Mouse (Mus musculus) limb, embryonic 14.5 days (tissue): ENCODE measurements around the gene Zfp629. TPM values are rescaled to one million over a fixed set of nuclear protein-coding genes. Genes with fewer than 3 reads are reported as not detected.

Experiments
- ATAC-seq: fragments of 200-750 bp; cut with Nextera tagmentation; 2 replicates; pipeline ENCODE4 v1.8.0; 2017; ENCODE audit warnings: low read depth, moderate number of reproducible peaks, moderate TSS enrichment; ENCODE audit not compliant: low FRiP score
- DNase-seq: peaks from one replicate; pipeline ENCODE4 v3.0.0-alpha.2; 2015; ENCODE audit warnings: low spot score
- H3K27ac ChIP-seq: fragments of 300-500 bp; sonication (generic); replicated peaks from 2 replicates; pipeline ENCODE4 v1.5.1; 2014; ENCODE audit warnings: low read depth, mild to moderate bottlenecking, low read length, moderate library complexity, mixed read lengths
- H3K27me3 ChIP-seq: fragments of 300-500 bp; sonication (generic); 2 replicates; pipeline ENCODE4 v1.6.1; 2014; ENCODE audit warnings: low read length, mixed read lengths; ENCODE audit not compliant: control insufficient read depth, insufficient read depth
- H3K36me3 ChIP-seq: fragments of 300-500 bp; sonication (generic); 2 replicates; pipeline ENCODE4 v1.6.1; 2014; ENCODE audit warnings: mild to moderate bottlenecking, low read length, moderate library complexity, mixed read lengths; ENCODE audit not compliant: control insufficient read depth, insufficient read depth
- H3K4me1 ChIP-seq: fragments of 300-500 bp; sonication (generic); 2 replicates; pipeline ENCODE4 v1.6.1; 2014; ENCODE audit warnings: antibody characterized with exemption, low read length, mixed read lengths; ENCODE audit not compliant: control insufficient read depth, insufficient read depth
- H3K4me2 ChIP-seq: fragments of 300-500 bp; sonication (generic); replicated peaks from 2 replicates; pipeline ENCODE4 v1.6.1; 2014; ENCODE audit warnings: low read depth, mild to moderate bottlenecking, low read length, moderate library complexity; ENCODE audit not compliant: severe bottlenecking
- H3K4me3 ChIP-seq: fragments of 300-500 bp; sonication (generic); replicated peaks from 2 replicates; pipeline ENCODE4 v1.5.1; 2014; ENCODE audit warnings: low read length
- H3K9ac ChIP-seq: fragments of 300-500 bp; sonication (generic); 2 replicates; pipeline ENCODE4 v1.6.1; 2014; ENCODE audit warnings: mild to moderate bottlenecking, low read depth, low read length, moderate library complexity; ENCODE audit not compliant: severe bottlenecking
- H3K9me3 ChIP-seq: fragments of 300-500 bp; sonication (generic); 2 replicates; pipeline ENCODE4 v1.6.1; 2016; ENCODE audit warnings: low read length; ENCODE audit not compliant: control insufficient read depth
- POLR2A ChIP-seq: fragments of 200-500 bp; IDR thresholded peaks from 2 replicates; pipeline ENCODE4 v1.8.0; 2012; ENCODE audit warnings: inconsistent platforms, mild to moderate bottlenecking, moderate library complexity, borderline replicate concordance; ENCODE audit not compliant: insufficient read depth, insufficient read length; ENCODE audit errors: extremely low read depth
- WGBS: fragments of 180-500 bp; shearing (Covaris S2); extraction: QIAGEN DNeasy Blood & Tissue Kit; methylation state at CpG from one replicate; pipeline ENCODE4 v1.1.7; 2014; 5-methylcytosine and 5-hydroxymethylcytosine counted together
- polyA plus RNA-seq, 2 experiments: library from polyadenylated mRNA; depleted of rRNA in 1 of 2; stranded (reverse) in 1 of 2; unstranded in 1 of 2; fragments of >200 nt; fragmentation: Nextera tagmentation in 1 of 2; extraction: Ambion mirVana in 1 of 2; gene quantifications; 2 replicates each; pipeline versions ENCODE4 v1.2.1 to v1.2.3; 2012 to 2014

The Zfp629 gene
- polyA plus RNA-seq, 2 experiments, result 13.9 to 23.8 TPM

DNA sequence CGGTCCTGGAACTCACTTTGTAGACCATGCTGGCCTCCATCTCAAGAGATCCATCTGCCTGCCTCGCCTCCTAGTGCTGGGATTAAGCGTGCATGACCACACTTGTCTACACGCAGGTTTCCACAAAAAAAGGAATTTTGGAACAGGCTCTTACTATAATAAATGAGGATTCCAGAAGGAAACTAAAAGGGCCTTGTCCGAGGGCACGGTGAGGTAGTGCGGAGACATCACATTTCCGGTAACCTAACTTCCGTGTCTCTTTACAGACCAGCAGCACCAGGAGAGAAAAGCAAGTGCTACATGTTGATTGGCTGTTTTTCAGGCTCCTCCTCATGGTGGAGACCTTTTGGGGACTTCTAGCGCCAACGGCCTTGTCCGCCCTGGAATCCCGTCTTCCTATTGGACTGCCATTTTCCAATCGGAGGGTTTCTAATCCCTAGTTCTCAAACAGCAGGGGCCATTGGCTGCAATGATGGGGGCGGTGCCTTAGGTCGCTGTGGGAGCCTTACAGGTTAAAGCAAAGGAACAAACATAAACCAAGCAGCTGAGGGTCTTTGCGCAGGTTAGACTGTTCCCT lies 42.6 kb downstream of the Zfp629 start, which contains the start of gene Phkg2:
TSS of gene Phkg2 (plus strand) at position 446 of the 577 bp plus-strand sequence.
- TF ChIP-seq POLR2A, result no peak
- Histone ChIP-seq H3K27me3 (no peaks in the 10 kb centered on the region), H3K36me3 (peaks cover 26% of the 10 kb centered on the region), H3K4me1 (peaks cover 18% of the 10 kb centered on the region), H3K4me3 (peak within 1 kb of the TSS; percentile 72), H3K9me3 (no peaks in the 10 kb centered on the region), H3K9ac (peak within 1 kb of the TSS; percentile 78), H3K27ac (peak within 1 kb of the TSS; percentile 79), H3K4me2 (peak within 1 kb of the TSS; percentile 89)
- DNase-seq, result peak; percentile 99
- ATAC-seq, result peak; percentile 98
- under 1% methylated on average over 17 of the region's 17 CpGs for WGBS

DNA sequence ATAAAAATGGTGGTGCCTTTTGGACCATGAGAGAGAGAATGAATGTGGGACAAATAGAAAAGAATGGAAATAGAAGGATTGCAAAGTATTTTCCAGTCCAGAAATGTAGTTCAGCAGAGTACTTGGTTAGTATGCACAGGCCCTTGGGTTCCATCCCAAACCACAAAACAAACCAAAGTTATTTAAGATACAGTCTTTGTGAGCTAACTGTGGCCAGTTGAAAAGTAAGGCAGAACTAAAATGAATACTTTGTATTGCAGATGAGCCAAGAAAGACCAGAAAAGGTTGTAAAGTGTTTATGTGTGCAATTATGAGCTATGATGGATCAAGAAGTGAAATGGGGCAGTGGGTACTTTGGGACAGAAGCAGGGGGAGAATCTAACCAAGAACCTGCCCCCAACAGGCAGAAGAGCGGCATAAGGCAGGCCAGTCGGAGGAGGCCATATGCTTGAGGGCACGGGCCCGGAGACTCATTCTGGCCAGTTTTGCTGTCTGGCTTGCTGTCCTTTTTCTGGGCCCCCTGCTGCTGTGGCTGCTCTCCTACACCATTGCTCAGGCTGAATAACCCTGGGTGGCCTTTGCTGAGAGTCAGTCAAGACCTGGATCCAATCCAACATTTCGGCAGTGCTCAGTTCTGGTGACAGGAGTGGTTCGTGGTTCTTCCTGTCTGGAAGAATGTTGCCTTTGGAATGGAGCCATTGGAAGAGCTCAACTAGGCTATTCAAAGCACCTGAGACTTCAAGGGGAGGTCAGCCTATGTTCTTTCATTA lies 51.0 kb downstream of the Zfp629 start:
- WGBS, result 74% methylated on average over 6 of the region's 6 CpGs
- no peak overlapping the region for H3K9ac ChIP-seq
- H3K27me3 ChIP-seq, result no peaks in the 10 kb centered on the region
- TF ChIP-seq POLR2A, result no peak
- H3K27ac ChIP-seq, result no peak overlapping the region
- DNase-seq (peak; percentile 17), ATAC-seq (no peak)
- no peaks in the 10 kb centered on the region for H3K4me1 ChIP-seq
- H3K9me3 ChIP-seq, result no peaks in the 10 kb centered on the region
- H3K4me2 ChIP-seq, result no peak overlapping the region
- H3K4me3 ChIP-seq, result no peak overlapping the region
- peaks cover 65% of the 10 kb centered on the region for H3K36me3 ChIP-seq

DNA sequence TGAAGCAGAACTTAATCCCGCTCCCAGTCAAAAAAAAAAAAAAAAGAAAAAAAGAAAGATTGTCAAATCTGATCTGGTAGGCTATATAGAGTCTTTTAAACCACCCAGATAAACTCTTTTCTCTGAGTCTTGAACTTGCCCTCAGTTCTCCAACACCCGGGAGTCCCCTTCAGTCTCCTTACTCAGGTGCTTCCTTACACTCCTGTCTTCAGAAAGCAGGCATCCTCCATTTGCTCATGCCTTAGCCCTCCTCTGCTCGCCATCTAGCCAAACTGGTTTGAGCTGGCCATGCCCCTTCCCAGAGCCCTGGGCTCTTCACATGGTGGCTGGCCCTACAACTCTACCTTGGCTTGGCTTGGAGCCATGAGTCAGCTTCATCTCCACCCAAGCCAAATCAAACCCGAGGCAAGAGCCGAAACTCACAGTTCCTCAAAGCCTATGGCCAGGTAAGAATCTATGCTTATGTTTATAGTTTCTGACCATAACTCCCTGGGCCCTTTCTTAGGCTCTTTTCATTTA lies 54.2 kb downstream of the Zfp629 start, which contains the start of gene Tmem265:
TSS of gene Tmem265 (plus strand) at position 51 of the 519 bp plus-strand sequence.
- H3K9ac ChIP-seq, result no peak within 1 kb of the TSS
- no peak within 1 kb of the TSS for H3K27ac ChIP-seq
- no peaks in the 10 kb centered on the region for H3K4me1 ChIP-seq
- H3K27me3 ChIP-seq, result no peaks in the 10 kb centered on the region
- H3K9me3 ChIP-seq, result no peaks in the 10 kb centered on the region
- TF ChIP-seq POLR2A, result no peak
- H3K4me3 ChIP-seq, result no peak within 1 kb of the TSS
- H3K36me3 ChIP-seq, result peaks cover 76% of the 10 kb centered on the region
- ATAC-seq (no peak), DNase-seq (no peak)
- no peak within 1 kb of the TSS for H3K4me2 ChIP-seq
- 93% methylated on average over 5 of the region's 5 CpGs for whole genome bisulfite sequencing

DNA sequence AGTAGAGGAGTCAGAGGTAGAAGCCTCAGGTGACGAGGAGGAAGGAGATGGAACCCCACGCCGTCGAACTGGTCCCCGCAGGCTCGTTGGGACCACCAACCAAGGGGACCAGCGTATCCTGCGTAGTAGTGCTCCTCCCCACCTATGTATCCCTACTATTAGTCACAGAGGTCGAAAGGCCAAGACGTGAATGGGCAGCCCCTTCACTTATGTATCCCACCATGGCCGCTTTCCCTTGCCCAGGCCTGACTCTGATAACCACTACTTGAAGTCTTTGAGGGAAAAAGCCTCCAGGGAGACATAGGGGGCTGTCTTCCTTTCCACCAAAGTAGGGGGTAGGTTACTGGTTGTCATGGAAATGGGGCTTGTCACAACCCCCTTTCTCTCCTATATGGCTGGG lies 55.0 kb downstream of the Zfp629 start:
- Histone ChIP-seq H3K4me1 (no peaks in the 10 kb centered on the region), H3K27me3 (no peaks in the 10 kb centered on the region), H3K4me2 (no peak overlapping the region), H3K27ac (no peak overlapping the region), H3K9me3 (no peaks in the 10 kb centered on the region), H3K36me3 (peaks cover 76% of the 10 kb centered on the region), H3K4me3 (no peak overlapping the region), H3K9ac (no peak overlapping the region)
- WGBS, result 95% methylated on average over 11 of the region's 11 CpGs
- ATAC-seq (no peak), DNase-seq (no peak)
- TF ChIP-seq POLR2A, result no peak

Other genes with a start within 250 kb of the Zfp629 start
- gene Zfp747, start 239.7 kb downstream of the Zfp629 start, polyA plus RNA-seq (2012; rRNA removed), result 7.3 and 8.0 TPM in 2 replicates
- 7.0 and 7.2 TPM in 2 replicates for gene Zfp747, start 239.7 kb downstream of the Zfp629 start, polyA plus RNA-seq (2014; fragmentation: Nextera tagmentation; extraction: Ambion mirVana)
- 3.5 and 3.9 TPM in 2 replicates for gene 9130019O22Rik, start 228.6 kb downstream of the Zfp629 start, polyA plus RNA-seq (2012; rRNA removed)
- gene 9130019O22Rik, start 228.6 kb downstream of the Zfp629 start, polyA plus RNA-seq (2014; fragmentation: Nextera tagmentation; extraction: Ambion mirVana), result 4.5 and 6.4 TPM in 2 replicates
- 8.8 and 11.6 TPM in 2 replicates for gene E430018J23Rik, start 222.2 kb downstream of the Zfp629 start, polyA plus RNA-seq (2012; rRNA removed)
- gene E430018J23Rik, start 222.2 kb downstream of the Zfp629 start, polyA plus RNA-seq (2014; fragmentation: Nextera tagmentation; extraction: Ambion mirVana), result 7.3 and 10.1 TPM in 2 replicates
- 7.8 and 8.8 TPM in 2 replicates for gene Zfp764, start 209.0 kb downstream of the Zfp629 start, polyA plus RNA-seq (2012; rRNA removed)
- gene Zfp764, start 209.0 kb downstream of the Zfp629 start, polyA plus RNA-seq (2014; fragmentation: Nextera tagmentation; extraction: Ambion mirVana), result 8.4 and 9.1 TPM in 2 replicates
- 18.6 and 24.8 TPM in 2 replicates for gene Zfp688, start 193.7 kb downstream of the Zfp629 start, polyA plus RNA-seq (2012; rRNA removed)
- gene Zfp688, start 193.7 kb downstream of the Zfp629 start, polyA plus RNA-seq (2014; fragmentation: Nextera tagmentation; extraction: Ambion mirVana), result 24.3 and 25.2 TPM in 2 replicates
- gene Zfp689, start 166.6 kb downstream of the Zfp629 start, polyA plus RNA-seq (2012; rRNA removed), result 10.2 and 14.7 TPM in 2 replicates
- gene Zfp689, start 166.6 kb downstream of the Zfp629 start, polyA plus RNA-seq (2014; fragmentation: Nextera tagmentation; extraction: Ambion mirVana), result 7.7 and 10.5 TPM in 2 replicates
- gene Prr14, start 156.2 kb downstream of the Zfp629 start, polyA plus RNA-seq (2012; rRNA removed), result 65.8 and 86.0 TPM in 2 replicates
- gene Prr14, start 156.2 kb downstream of the Zfp629 start, polyA plus RNA-seq (2014; fragmentation: Nextera tagmentation; extraction: Ambion mirVana), result 43.7 and 49.7 TPM in 2 replicates
- 49.8 and 57.2 TPM in 2 replicates for gene Fbrs, start 136.6 kb downstream of the Zfp629 start, polyA plus RNA-seq (2012; rRNA removed)
- gene Fbrs, start 136.6 kb downstream of the Zfp629 start, polyA plus RNA-seq (2014; fragmentation: Nextera tagmentation; extraction: Ambion mirVana), result 17.3 and 21.1 TPM in 2 replicates
- 21.4 and 37.2 TPM in 2 replicates for gene Srcap, start 103.8 kb downstream of the Zfp629 start, polyA plus RNA-seq (2012; rRNA removed)
- 44.1 and 54.8 TPM in 2 replicates for gene Srcap, start 103.8 kb downstream of the Zfp629 start, polyA plus RNA-seq (2014; fragmentation: Nextera tagmentation; extraction: Ambion mirVana)
- gene Gm42715, start 96.2 kb downstream of the Zfp629 start, polyA plus RNA-seq (2012; rRNA removed), result 17.4 and 19.6 TPM in 2 replicates
- gene Gm42715, start 96.2 kb downstream of the Zfp629 start, polyA plus RNA-seq (2014; fragmentation: Nextera tagmentation; extraction: Ambion mirVana), result 15.0 and 17.0 TPM in 2 replicates
- 2.4 and 4.5 TPM in 2 replicates for gene Tmem265, start 54.4 kb downstream of the Zfp629 start, polyA plus RNA-seq (2012; rRNA removed)
- 7.1 and 9.3 TPM in 2 replicates for gene Tmem265, start 54.4 kb downstream of the Zfp629 start, polyA plus RNA-seq (2014; fragmentation: Nextera tagmentation; extraction: Ambion mirVana)
- gene Phkg2, start 42.5 kb downstream of the Zfp629 start, polyA plus RNA-seq (2012; rRNA removed), result 99.1 and 103 TPM in 2 replicates
- gene Phkg2, start 42.5 kb downstream of the Zfp629 start, polyA plus RNA-seq (2014; fragmentation: Nextera tagmentation; extraction: Ambion mirVana), result 36.3 and 41.9 TPM in 2 replicates
- gene Ccdc189, start 27.2 kb downstream of the Zfp629 start, polyA plus RNA-seq (2012; rRNA removed), result 9.7 and 10.6 TPM in 2 replicates
- 5.4 and 8.1 TPM in 2 replicates for gene Ccdc189, start 27.2 kb downstream of the Zfp629 start, polyA plus RNA-seq (2014; fragmentation: Nextera tagmentation; extraction: Ambion mirVana)
- 49.1 and 51.9 TPM in 2 replicates for gene Rnf40, start 27.0 kb downstream of the Zfp629 start, polyA plus RNA-seq (2012; rRNA removed)
- gene Rnf40, start 27.0 kb downstream of the Zfp629 start, polyA plus RNA-seq (2014; fragmentation: Nextera tagmentation; extraction: Ambion mirVana), result 42.5 and 49.5 TPM in 2 replicates
- gene Bcl7c, start 93.1 kb upstream of the Zfp629 start, polyA plus RNA-seq (2012; rRNA removed), result 74.7 and 90.0 TPM in 2 replicates
- gene Bcl7c, start 93.1 kb upstream of the Zfp629 start, polyA plus RNA-seq (2014; fragmentation: Nextera tagmentation; extraction: Ambion mirVana), result 95.4 and 102 TPM in 2 replicates
- gene Ctf1, start 96.9 kb upstream of the Zfp629 start, polyA plus RNA-seq (2012; rRNA removed), result 53.6 and 82.9 TPM in 2 replicates
- gene Ctf1, start 96.9 kb upstream of the Zfp629 start, polyA plus RNA-seq (2014; fragmentation: Nextera tagmentation; extraction: Ambion mirVana), result 34.9 and 41.6 TPM in 2 replicates
- gene Ctf2, start 116.4 kb upstream of the Zfp629 start, polyA plus RNA-seq (2012; rRNA removed), result 0.03 TPM in 1 of 2 replicates, not detected in the other
- gene Ctf2, start 116.4 kb upstream of the Zfp629 start, polyA plus RNA-seq (2014; fragmentation: Nextera tagmentation; extraction: Ambion mirVana), result 0.22 and 0.34 TPM in 2 replicates
- gene Fbxl19, start 128.7 kb upstream of the Zfp629 start, polyA plus RNA-seq (2012; rRNA removed), result 64.5 and 81.3 TPM in 2 replicates
- gene Fbxl19, start 128.7 kb upstream of the Zfp629 start, polyA plus RNA-seq (2014; fragmentation: Nextera tagmentation; extraction: Ambion mirVana), result 4.4 and 6.8 TPM in 2 replicates
- gene Orai3, start 154.0 kb upstream of the Zfp629 start, polyA plus RNA-seq (2012; rRNA removed), result 22.8 and 29.6 TPM in 2 replicates
- gene Orai3, start 154.0 kb upstream of the Zfp629 start, polyA plus RNA-seq (2014; fragmentation: Nextera tagmentation; extraction: Ambion mirVana), result 10.5 and 11.6 TPM in 2 replicates
- 29.7 and 31.8 TPM in 2 replicates for gene Setd1a, start 160.9 kb upstream of the Zfp629 start, polyA plus RNA-seq (2012; rRNA removed)
- gene Setd1a, start 160.9 kb upstream of the Zfp629 start, polyA plus RNA-seq (2014; fragmentation: Nextera tagmentation; extraction: Ambion mirVana), result 27.3 and 32.0 TPM in 2 replicates
- 0.44 and 0.61 TPM in 2 replicates for gene Gm49388, start 169.8 kb upstream of the Zfp629 start, polyA plus RNA-seq (2012; rRNA removed)
- not detected in 2 replicates for gene Gm49388, start 169.8 kb upstream of the Zfp629 start, polyA plus RNA-seq (2014; fragmentation: Nextera tagmentation; extraction: Ambion mirVana)
- 28.0 and 28.7 TPM in 2 replicates for gene Hsd3b7, start 184.8 kb upstream of the Zfp629 start, polyA plus RNA-seq (2012; rRNA removed)
- 14.3 and 16.5 TPM in 2 replicates for gene Hsd3b7, start 184.8 kb upstream of the Zfp629 start, polyA plus RNA-seq (2014; fragmentation: Nextera tagmentation; extraction: Ambion mirVana)
- 116 and 147 TPM in 2 replicates for gene Stx4a, start 208.5 kb upstream of the Zfp629 start, polyA plus RNA-seq (2012; rRNA removed)
- gene Stx4a, start 208.5 kb upstream of the Zfp629 start, polyA plus RNA-seq (2014; fragmentation: Nextera tagmentation; extraction: Ambion mirVana), result 38.8 and 41.0 TPM in 2 replicates
- 43.9 and 52.1 TPM in 2 replicates for gene Stx1b, start 208.8 kb upstream of the Zfp629 start, polyA plus RNA-seq (2012; rRNA removed)
- gene Stx1b, start 208.8 kb upstream of the Zfp629 start, polyA plus RNA-seq (2014; fragmentation: Nextera tagmentation; extraction: Ambion mirVana), result 4.0 and 6.3 TPM in 2 replicates